Mouse (Mus musculus) liver, postnatal 0 days (tissue): ENCODE measurements around the gene Eif1b. TPM values are rescaled to one million over a fixed set of nuclear protein-coding genes. Genes with fewer than 3 reads are reported as not detected.

Experiments used
- ATAC-seq: fragments of 200-750 bp; cut with Nextera tagmentation; 2 replicates; pipeline ENCODE4 v1.8.0; 2017; ENCODE audit warnings: mild to moderate bottlenecking, moderate library complexity
- DNase-seq: peaks from one replicate; pipeline ENCODE4 v3.0.0-alpha.2; 2016
- H3K27ac ChIP-seq: fragments of 300-500 bp; sonication (generic); 2 replicates; pipeline ENCODE4 v1.5.1; 2014; ENCODE audit warnings: antibody characterized with exemption, moderate library complexity, mild to moderate bottlenecking, low read depth
- H3K27me3 ChIP-seq: fragments of 300-500 bp; sonication (generic); 2 replicates; pipeline ENCODE4 v1.6.1; 2014; ENCODE audit warnings: low read length, control low read depth, mixed read lengths; ENCODE audit not compliant: insufficient read depth
- H3K36me3 ChIP-seq: fragments of 300-500 bp; sonication (generic); replicated peaks from 2 replicates; pipeline ENCODE4 v1.6.1; 2014; ENCODE audit warnings: mild to moderate bottlenecking, control low read depth, low read length, moderate library complexity, mixed read lengths; ENCODE audit not compliant: insufficient read depth
- H3K4me1 ChIP-seq: fragments of 300-500 bp; sonication (generic); 2 replicates; pipeline ENCODE4 v1.6.1; 2014; ENCODE audit warnings: antibody characterized with exemption, mild to moderate bottlenecking, control low read depth; ENCODE audit not compliant: insufficient read depth
- H3K4me2 ChIP-seq: fragments of 300-500 bp; sonication (generic); 2 replicates; pipeline ENCODE4 v1.6.1; 2014; ENCODE audit warnings: low read depth, mild to moderate bottlenecking, low read length, moderate library complexity, mixed read lengths
- H3K4me3 ChIP-seq: fragments of 300-500 bp; sonication (generic); 2 replicates; pipeline ENCODE4 v1.5.1; 2014; ENCODE audit warnings: low read depth, low read length
- H3K9ac ChIP-seq: fragments of 300-500 bp; sonication (generic); replicated peaks from 2 replicates; pipeline ENCODE4 v1.6.1; 2014; ENCODE audit warnings: mild to moderate bottlenecking, moderate library complexity
- H3K9me3 ChIP-seq: fragments of 300-500 bp; sonication (generic); 2 replicates; pipeline ENCODE4 v1.6.1; 2016; ENCODE audit warnings: mild to moderate bottlenecking, control low read depth, low read length, mixed read lengths
- CTCF ChIP-seq: sonication (generic); IDR thresholded peaks from 2 replicates; pipeline ENCODE4 v1.5.1; 2016; ENCODE audit warnings: antibody characterized with exemption, low read depth
- EP300 ChIP-seq: IDR thresholded peaks from 2 replicates; pipeline ENCODE4 v1.6.1; 2016; ENCODE audit warnings: antibody characterized with exemption, low read depth, mild to moderate bottlenecking
- WGBS: fragments of 180-500 bp; shearing (Covaris S2); extraction: QIAGEN DNeasy Blood & Tissue Kit; methylation state at CpG from one replicate; pipeline ENCODE4 v1.1.7; 2014; ENCODE audit not compliant: insufficient replicate concordance; 5-methylcytosine and 5-hydroxymethylcytosine counted together
- polyA plus RNA-seq: library from polyadenylated mRNA; unstranded; fragments of >200 nt; fragmentation: Nextera tagmentation; extraction: Ambion mirVana; gene quantifications from 2 replicates; pipeline ENCODE4 v1.2.1, GENCODE M21; 2015

Gene Eif1b
- polyA plus RNA-seq, 1 experiment from 2014 or later, result 50.4 TPM

DNA sequence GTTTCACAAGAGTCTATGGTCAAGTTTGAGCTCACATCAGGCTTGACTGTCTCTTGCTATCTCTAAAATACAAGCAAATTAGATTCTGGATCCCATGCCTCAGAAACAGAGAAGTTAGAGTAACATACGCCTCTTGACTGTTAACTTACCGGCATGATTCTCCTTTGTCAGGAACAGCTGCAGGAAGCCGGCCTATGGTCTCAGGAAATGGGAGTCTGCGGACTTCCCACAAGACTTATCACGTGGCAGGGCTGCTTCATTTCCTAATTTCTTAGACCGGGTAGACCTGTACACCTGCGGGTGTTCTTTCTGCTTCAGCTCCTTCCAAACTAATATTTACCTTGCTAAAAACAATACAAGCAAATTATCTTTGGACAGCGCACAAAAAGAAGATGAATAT, 24.7 kb downstream of the Eif1b start:
- DNase-seq (no peak), ATAC-seq (no peak)
- 23% methylated on average over 8 of the region's 8 CpGs for WGBS
- no peaks in the 10 kb centered on the region for H3K9me3 ChIP-seq
- H3K4me1 ChIP-seq, result no peaks in the 10 kb centered on the region
- TF ChIP-seq EP300 (no peak), CTCF (no peak)
- no peaks in the 10 kb centered on the region for H3K36me3 ChIP-seq
- H3K9ac ChIP-seq, result no peak overlapping the region
- H3K27me3 ChIP-seq, result no peaks in the 10 kb centered on the region
- H3K4me2 ChIP-seq, result no peak overlapping the region
- no peak overlapping the region for H3K27ac ChIP-seq
- no peak overlapping the region for H3K4me3 ChIP-seq

DNA sequence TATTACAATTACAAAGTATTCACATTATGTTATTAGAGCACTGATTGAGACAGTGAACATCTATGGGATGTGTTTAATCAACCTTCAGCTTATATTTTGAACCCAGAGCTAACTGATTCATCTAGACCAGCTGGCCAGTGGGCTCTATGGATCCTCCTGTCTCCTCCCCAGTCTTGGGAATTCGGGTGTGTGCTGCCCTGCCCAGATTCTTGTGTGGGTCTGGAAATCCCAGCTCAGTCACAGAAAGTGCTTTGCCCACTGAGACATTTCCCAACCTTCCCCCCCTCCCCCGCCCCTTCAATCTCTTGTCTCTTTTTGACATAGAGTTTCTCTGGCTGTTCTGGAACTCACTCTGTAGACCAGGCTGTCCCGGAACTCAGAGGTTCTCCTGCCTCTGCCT, 26.9 kb downstream of the Eif1b start:
- Histone ChIP-seq H3K9ac (no peak overlapping the region), H3K4me2 (no peak overlapping the region), H3K36me3 (no peaks in the 10 kb centered on the region), H3K27me3 (no peaks in the 10 kb centered on the region), H3K27ac (no peak overlapping the region), H3K9me3 (no peaks in the 10 kb centered on the region), H3K4me1 (no peaks in the 10 kb centered on the region), H3K4me3 (no peak overlapping the region)
- ATAC-seq, result no peak
- TF ChIP-seq CTCF, result no peak
- TF ChIP-seq EP300, result no peak
- no peak for DNase-seq
- WGBS, result 70% methylated on average over 3 of the region's 3 CpGs

DNA sequence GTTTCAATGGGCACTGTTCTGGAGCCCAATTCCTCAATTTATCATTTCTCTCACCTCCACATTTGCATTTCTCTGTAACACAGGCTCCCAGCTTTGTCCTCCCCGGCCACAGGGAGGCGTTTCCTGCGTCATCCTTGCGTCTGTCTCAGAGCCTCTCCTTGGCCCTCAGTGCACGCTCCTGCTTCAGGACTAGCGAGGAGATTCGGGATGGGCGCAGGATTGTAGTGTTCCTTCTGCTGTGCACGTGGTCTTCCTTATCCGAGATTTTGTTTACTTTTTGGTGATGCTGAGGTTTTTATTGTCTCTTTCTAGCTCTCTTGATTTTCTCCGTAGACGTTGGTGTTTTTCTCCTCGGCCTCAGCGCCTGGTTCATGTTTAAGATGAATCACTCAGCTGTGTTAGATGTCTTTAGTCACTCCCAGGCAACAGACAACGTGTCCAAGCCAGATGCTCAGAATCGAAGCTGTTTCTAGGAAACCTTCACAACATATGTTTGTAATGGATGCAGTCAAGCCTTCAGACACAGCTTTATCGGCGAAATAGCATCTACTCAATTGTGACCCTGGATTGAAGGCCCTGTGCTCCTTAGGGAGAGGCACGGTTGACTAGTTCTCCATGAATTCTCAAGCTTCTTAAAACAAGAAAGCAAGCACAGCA, 27.6 kb downstream of the Eif1b start:
- H3K9me3 ChIP-seq, result no peaks in the 10 kb centered on the region
- no peak overlapping the region for H3K27ac ChIP-seq
- no peak overlapping the region for H3K9ac ChIP-seq
- no peak for ATAC-seq
- TF ChIP-seq CTCF (no peak), EP300 (no peak)
- H3K4me2 ChIP-seq, result no peak overlapping the region
- no peaks in the 10 kb centered on the region for H3K36me3 ChIP-seq
- H3K4me1 ChIP-seq, result no peaks in the 10 kb centered on the region
- DNase-seq, result no peak
- H3K4me3 ChIP-seq, result no peak overlapping the region
- 64% methylated on average over 19 of the region's 19 CpGs for WGBS
- no peaks in the 10 kb centered on the region for H3K27me3 ChIP-seq

DNA sequence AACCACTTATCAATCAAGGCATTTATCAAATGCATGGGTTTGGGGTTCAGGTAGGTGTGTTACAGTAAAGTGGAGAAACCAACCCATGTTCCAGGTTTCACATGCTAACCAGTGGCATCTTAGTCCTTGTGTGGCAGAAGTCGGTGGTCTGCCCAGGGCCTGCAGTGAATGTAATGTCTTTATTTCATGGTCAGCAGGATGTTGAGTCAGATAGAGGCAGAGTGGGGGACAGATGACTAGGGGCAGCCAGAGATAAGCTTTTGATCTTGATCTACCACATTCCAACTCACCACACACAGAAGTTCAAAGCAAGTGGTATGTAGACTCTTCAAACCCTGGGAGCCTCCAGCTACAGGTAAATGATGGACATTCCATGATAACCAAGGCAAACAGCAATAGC, 29.1 kb downstream of the Eif1b start:
- H3K4me1 ChIP-seq, result no peaks in the 10 kb centered on the region
- WGBS, result 74% methylated on average over 1 of the region's 1 CpGs

DNA sequence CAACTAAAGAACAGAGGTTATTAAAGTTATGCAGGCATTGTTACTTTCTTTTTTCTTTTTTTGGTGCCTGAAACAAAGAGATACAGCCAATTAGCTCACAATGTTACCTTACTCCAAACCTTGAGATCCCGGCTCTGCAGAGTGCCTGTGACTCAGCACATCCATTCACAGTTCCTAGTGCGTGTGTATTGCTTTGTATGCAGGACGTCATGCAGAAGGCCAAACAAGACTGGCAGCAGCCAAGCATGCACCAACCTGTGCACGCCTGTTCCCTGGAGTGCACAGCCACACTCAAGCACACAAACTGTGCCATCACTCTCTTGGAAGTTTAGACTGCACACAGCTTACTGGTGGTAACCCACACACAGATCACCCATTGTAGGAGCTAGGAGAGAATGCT, 35.2 kb downstream of the Eif1b start:
- TF ChIP-seq CTCF, result no peak
- no peak for TF ChIP-seq EP300
- Histone ChIP-seq H3K36me3 (no peaks in the 10 kb centered on the region), H3K27ac (no peak overlapping the region), H3K4me2 (no peak overlapping the region), H3K9ac (no peak overlapping the region), H3K9me3 (no peaks in the 10 kb centered on the region), H3K4me1 (no peaks in the 10 kb centered on the region), H3K27me3 (no peaks in the 10 kb centered on the region), H3K4me3 (no peak overlapping the region)
- ATAC-seq, result no peak
- WGBS, result 73% methylated on average over 4 of the region's 4 CpGs
- no peak for DNase-seq

More for the DNA sequence above, 29.1 kb downstream of the Eif1b start:
- ATAC-seq (no peak), DNase-seq (no peak)
- TF ChIP-seq CTCF, result no peak
- TF ChIP-seq EP300, result no peak
- no peak overlapping the region for H3K4me2 ChIP-seq
- H3K36me3 ChIP-seq, result no peaks in the 10 kb centered on the region
- H3K4me3 ChIP-seq, result no peak overlapping the region
- no peaks in the 10 kb centered on the region for H3K27me3 ChIP-seq
- no peak overlapping the region for H3K27ac ChIP-seq
- no peaks in the 10 kb centered on the region for H3K9me3 ChIP-seq
- H3K9ac ChIP-seq, result no peak overlapping the region

DNA sequence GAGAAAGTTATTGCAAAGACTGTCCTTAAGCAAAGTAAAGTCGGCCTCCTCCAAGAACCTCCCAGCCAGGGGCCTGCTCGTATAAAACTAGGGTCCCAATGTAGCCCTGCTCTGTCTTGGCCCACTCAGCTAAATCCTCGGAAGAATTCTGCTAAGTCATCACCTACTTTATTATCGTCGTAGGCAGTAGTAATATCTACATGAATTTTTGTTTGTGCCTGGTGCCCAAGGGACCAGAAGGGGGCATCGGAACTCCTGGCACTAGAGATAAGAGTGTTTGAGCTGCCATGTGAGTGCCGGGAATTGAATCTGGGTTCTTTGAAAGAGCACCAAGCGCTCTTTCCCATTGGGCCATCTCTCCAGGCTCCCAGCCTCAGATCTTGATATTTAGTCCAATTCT, 35.9 kb downstream of the Eif1b start:
- Histone ChIP-seq H3K9me3 (no peaks in the 10 kb centered on the region), H3K4me1 (no peaks in the 10 kb centered on the region), H3K4me2 (no peak overlapping the region), H3K4me3 (no peak overlapping the region), H3K27me3 (no peaks in the 10 kb centered on the region), H3K9ac (no peak overlapping the region), H3K36me3 (no peaks in the 10 kb centered on the region), H3K27ac (no peak overlapping the region)
- DNase-seq, result no peak
- no peak for TF ChIP-seq CTCF
- no peak for TF ChIP-seq EP300
- WGBS, result 79% methylated on average over 8 of the region's 8 CpGs
- ATAC-seq, result no peak
